Mouse (Mus musculus): ENCODE measurements around the gene Hsf2bp.

- TF ChIP-seq CTCF (IDR thresholded peaks at IDR 0.05; ENCODE audit: control insufficient read depth, insufficient read depth, low read length) (no peak), POLR2A (IDR thresholded peaks at IDR 0.05; ENCODE audit: borderline replicate concordance, control insufficient read depth, low read depth, low read length) (no peak)
These were observed 17.8 kb downstream of the Hsf2bp start for GRCm38 (mm10) chr17:32018127-32018894.

All from bone marrow, adult 2 months (tissue).